8 mouse cellular contexts compared by ENCODE assay signal in genomic region chr14:17659031-17659430, GRCm38 (mm10). TPM values are rescaled to one million over a fixed set of nuclear protein-coding genes. Genes with fewer than 3 reads are reported as not detected.
DNase-seq lines count a peak whose midpoint lies in the region; ATAC-seq and TF ChIP-seq lines count a peak whose summit lies in the region.

No protein-coding gene starts in this region.

- peaks cover 30% of the 10 kb centered on the region for H3K27me3 ChIP-seq in heart, embryonic 13.5 days (replicated peaks)
- H3K27me3 ChIP-seq in kidney, postnatal 0 days (ENCODE audit: insufficient read depth, low read length): no peaks in the 10 kb centered on the region; the same call in 1 of the 2 replicates
- H3K27me3 ChIP-seq in midbrain, postnatal 0 days (ENCODE audit: insufficient read depth, low read length): peaks cover 6% of the 10 kb centered on the region; the same call in 1 of the 2 replicates
- H3K27me3 ChIP-seq in stomach, embryonic 14.5 days (ENCODE audit: control insufficient read depth, insufficient read depth, low read length): 0 out of 2 replicates have a peak, but pooled peaks cover 7% of the 10 kb centered on the region

- TF ChIP-seq CTCF in kidney, postnatal 0 days (IDR thresholded peaks at IDR 0.05; ENCODE audit: low read depth): peak; percentile 68
- TF ChIP-seq CTCF in midbrain, postnatal 0 days (IDR thresholded peaks at IDR 0.05): peak; percentile 69

- peak overlapping the region; percentile 61 for H3K9ac ChIP-seq in heart, embryonic 13.5 days
- 0 out of 2 replicates have a peak overlapping the region, but pooled peaks have one; percentile 9 for H3K9ac ChIP-seq in kidney, postnatal 0 days (ENCODE audit: low read depth, low read length)
- no peak overlapping the region for H3K9ac ChIP-seq in midbrain, postnatal 0 days (replicated peaks; ENCODE audit: low read length, poor library complexity, severe bottlenecking)
- no peak overlapping the region for H3K9ac ChIP-seq in stomach, embryonic 14.5 days (replicated peaks; ENCODE audit: low read depth, low read length)

- H3K4me1 ChIP-seq in heart, embryonic 13.5 days: peaks cover 18% of the 10 kb centered on the region; the same call in 1 of the 2 replicates
- peaks cover 10% of the 10 kb centered on the region; the same call in 1 of the 2 replicates for H3K4me1 ChIP-seq in kidney, postnatal 0 days (replicated peaks; ENCODE audit: insufficient read depth, low read length)
- no peaks in the 10 kb centered on the region for H3K4me1 ChIP-seq in midbrain, postnatal 0 days (ENCODE audit: insufficient read depth, low read length)
- peaks cover 3% of the 10 kb centered on the region; the same call in 1 of the 2 replicates for H3K4me1 ChIP-seq in stomach, embryonic 14.5 days (ENCODE audit: control insufficient read depth, insufficient read depth, low read length)

- H3K27ac ChIP-seq in heart, embryonic 13.5 days (replicated peaks): no peak overlapping the region
- no peak overlapping the region for H3K27ac ChIP-seq in kidney, postnatal 0 days
- H3K27ac ChIP-seq in midbrain, postnatal 0 days (ENCODE audit: low read depth, low read length): peak overlapping the region; percentile 39
- no peak overlapping the region for H3K27ac ChIP-seq in stomach, embryonic 14.5 days (ENCODE audit: low read length)

- 0% methylated on average over 10 of the region's 10 CpGs for whole genome bisulfite sequencing in heart, embryonic 13.5 days
- WGBS in kidney, postnatal 0 days: 0% methylated on average over 10 of the region's 10 CpGs
- 1% methylated on average over 9 of the region's 10 CpGs for WGBS in midbrain, postnatal 0 days
- WGBS in stomach, embryonic 14.5 days: 0% methylated on average over 9 of the region's 10 CpGs

- peak; percentile 51; the same call in 1 of the 2 replicates for ATAC-seq in heart, embryonic 13.5 days (ENCODE audit: extremely low read depth, insufficient number of reproducible peaks, low FRiP score, low TSS enrichment)
- peak; percentile 68 for ATAC-seq in kidney, postnatal 0 days (replicated peaks; ENCODE audit: low FRiP score, low read depth)
- peak; percentile 65 for ATAC-seq in midbrain, postnatal 0 days (ENCODE audit: low FRiP score)
- ATAC-seq in stomach, embryonic 14.5 days (ENCODE audit: insufficient number of reproducible peaks, insufficient read depth, low FRiP score, low read depth): peak; percentile 24; the same call in 1 of the 2 replicates

- peak overlapping the region; percentile 73 for H3K4me3 ChIP-seq in heart, embryonic 13.5 days
- H3K4me3 ChIP-seq in kidney, postnatal 0 days (replicated peaks; ENCODE audit: low read depth, low read length): peak overlapping the region; percentile 61
- peak overlapping the region; percentile 85 for H3K4me3 ChIP-seq in midbrain, postnatal 0 days (ENCODE audit: low read depth, low read length)
- H3K4me3 ChIP-seq in stomach, embryonic 14.5 days (ENCODE audit: low read depth, low read length): peak overlapping the region; percentile 58; the same call in 1 of the 2 replicates

- no peaks in the 10 kb centered on the region for H3K9me3 ChIP-seq in heart, embryonic 13.5 days
- H3K9me3 ChIP-seq in kidney, postnatal 0 days (replicated peaks; ENCODE audit: low read length): no peaks in the 10 kb centered on the region
- H3K9me3 ChIP-seq in midbrain, postnatal 0 days (ENCODE audit: low read length): no peaks in the 10 kb centered on the region
- H3K9me3 ChIP-seq in stomach, embryonic 14.5 days (ENCODE audit: control insufficient read depth, low read depth, low read length): no peaks in the 10 kb centered on the region

- H3K4me2 ChIP-seq in heart, embryonic 13.5 days: peak overlapping the region; percentile 100
- H3K4me2 ChIP-seq in kidney, postnatal 0 days (ENCODE audit: low read length): peak overlapping the region; percentile 94
- H3K4me2 ChIP-seq in midbrain, postnatal 0 days (ENCODE audit: low read depth, low read length, poor library complexity, severe bottlenecking): peak overlapping the region; percentile 95
- peak overlapping the region; percentile 95 for H3K4me2 ChIP-seq in stomach, embryonic 14.5 days (replicated peaks; ENCODE audit: low read depth, low read length)

- no peaks in the 10 kb centered on the region for H3K36me3 ChIP-seq in heart, embryonic 13.5 days
- no peaks in the 10 kb centered on the region for H3K36me3 ChIP-seq in kidney, postnatal 0 days (ENCODE audit: insufficient read depth, low read length)
- H3K36me3 ChIP-seq in midbrain, postnatal 0 days (ENCODE audit: insufficient read depth, low read length): no peaks in the 10 kb centered on the region
- H3K36me3 ChIP-seq in stomach, embryonic 14.5 days (ENCODE audit: control insufficient read depth, insufficient read depth, low read length): no peaks in the 10 kb centered on the region

- peak; percentile 61 to 78 for DNase-seq in urinary bladder, adult 18-20 months (ENCODE audit: low spot score in 2 of 2)
- no peak for DNase-seq in urinary bladder, postnatal 10 days (ENCODE audit: low spot score)
- peak; percentile 88 for DNase-seq in fibroblast of lung, adult 2 months (ENCODE audit: low read depth)
- DNase-seq in kidney, postnatal 0 days (ENCODE audit: low spot score): peak; percentile 93
- peak; percentile 55 for DNase-seq in liver
- peak; percentile 92 for DNase-seq in midbrain, postnatal 0 days (ENCODE audit: low spot score)

RNA-seq across cellular contexts. Expression of gene Thrb, which starts 1.0 kb away (rescaled TPM):
- polyA plus RNA-seq in heart, embryonic 13.5 days (2015; fragmentation: Nextera tagmentation; extraction: Ambion mirVana): 0.73 and 1.1 TPM in 2 replicates
- 2.8 and 2.9 TPM in 2 replicates for polyA plus RNA-seq in kidney, postnatal 0 days (2015; fragmentation: Nextera tagmentation; extraction: Ambion mirVana)
- total RNA-seq in midbrain, postnatal 0 days (2014; rRNA removed): 2.6 and 8.9 TPM in 2 replicates
- 1.8 and 2.1 TPM in 2 replicates for polyA plus RNA-seq in midbrain, postnatal 0 days (2015; fragmentation: Nextera tagmentation; extraction: Ambion mirVana)
- 1.0 and 1.9 TPM in 2 replicates for polyA plus RNA-seq in stomach, embryonic 14.5 days (2014; fragmentation: Nextera tagmentation; extraction: Ambion mirVana)

Comparison
In these comparisons a context has a peak if more than half of its experiments do, and no peak if none do; other contexts are left out.
1. H3K9ac ChIP-seq: peak in heart, embryonic 13.5 days (single experiment) and kidney, postnatal 0 days (single experiment); none in midbrain, postnatal 0 days (single experiment) and stomach, embryonic 14.5 days (single experiment).
2. Peak in every context shown above with its lines, with median percentiles within 50 percentile points of each other: ATAC-seq, H3K4me2 ChIP-seq and H3K4me3 ChIP-seq.